ENCODE assay signal across 8 mouse cellular contexts in genomic region chr2:12033518-12034322, GRCm38 (mm10).
A peak's percentile ranks its signal among the peaks of the same experiment; 100 is the strongest.
DNase-seq lines count a peak whose midpoint lies in the region; ATAC-seq and TF ChIP-seq lines count a peak whose summit lies in the region.

No protein-coding gene starts in this region.

- no peak overlapping the region for H3K4me2 ChIP-seq in midbrain, postnatal 0 days (ENCODE audit: low read depth, low read length, poor library complexity, severe bottlenecking)
- H3K4me2 ChIP-seq in midbrain, embryonic 14.5 days (ENCODE audit: low read length): no peak overlapping the region
- peak overlapping the region; percentile 30; the same call in 1 of the 2 replicates for H3K4me2 ChIP-seq in intestine, embryonic 14.5 days (ENCODE audit: low read length)
- no peak overlapping the region for H3K4me2 ChIP-seq in liver, embryonic 13.5 days

- H3K4me3 ChIP-seq in midbrain, postnatal 0 days (ENCODE audit: low read depth, low read length): no peak overlapping the region
- no peak overlapping the region for H3K4me3 ChIP-seq in midbrain, embryonic 14.5 days (replicated peaks; ENCODE audit: low read depth, low read length)
- no peak overlapping the region for H3K4me3 ChIP-seq in intestine, embryonic 14.5 days (ENCODE audit: low read depth, low read length)
- no peak overlapping the region for H3K4me3 ChIP-seq in liver, embryonic 13.5 days (replicated peaks)
- no peak overlapping the region for H3K4me3 ChIP-seq in layer of hippocampus, adult 2 months

- no peaks in the 10 kb centered on the region for H3K4me1 ChIP-seq in midbrain, postnatal 0 days (ENCODE audit: insufficient read depth, low read length)
- no peaks in the 10 kb centered on the region for H3K4me1 ChIP-seq in midbrain, embryonic 14.5 days (ENCODE audit: control insufficient read depth, insufficient read depth, low read length)
- no peaks in the 10 kb centered on the region; the same call in 1 of the 2 replicates for H3K4me1 ChIP-seq in intestine, embryonic 14.5 days (replicated peaks; ENCODE audit: control insufficient read depth, insufficient read depth, low read length)
- H3K4me1 ChIP-seq in liver, embryonic 13.5 days (replicated peaks): no peaks in the 10 kb centered on the region

- H3K9ac ChIP-seq in midbrain, postnatal 0 days (replicated peaks; ENCODE audit: low read length, poor library complexity, severe bottlenecking): no peak overlapping the region
- no peak overlapping the region for H3K9ac ChIP-seq in midbrain, embryonic 14.5 days (replicated peaks; ENCODE audit: low read length)
- H3K9ac ChIP-seq in intestine, embryonic 14.5 days (ENCODE audit: low read length): no peak overlapping the region
- H3K9ac ChIP-seq in liver, embryonic 13.5 days: no peak overlapping the region

- TF ChIP-seq CTCF in midbrain, postnatal 0 days (IDR thresholded peaks at IDR 0.05): no peak
- no peak for TF ChIP-seq CTCF in layer of hippocampus, adult 2 months (conservative IDR thresholded peaks at IDR 0.05)

- H3K9me3 ChIP-seq in midbrain, postnatal 0 days (ENCODE audit: low read length): no peaks in the 10 kb centered on the region
- H3K9me3 ChIP-seq in midbrain, embryonic 14.5 days (ENCODE audit: control insufficient read depth, low read length): no peaks in the 10 kb centered on the region
- H3K9me3 ChIP-seq in intestine, embryonic 14.5 days (ENCODE audit: control insufficient read depth, low read length): no peaks in the 10 kb centered on the region
- H3K9me3 ChIP-seq in liver, embryonic 13.5 days (replicated peaks): no peaks in the 10 kb centered on the region

- H3K36me3 ChIP-seq in midbrain, postnatal 0 days (ENCODE audit: insufficient read depth, low read length): no peaks in the 10 kb centered on the region
- H3K36me3 ChIP-seq in midbrain, embryonic 14.5 days (ENCODE audit: control insufficient read depth, insufficient read depth, low read length): no peaks in the 10 kb centered on the region
- no peaks in the 10 kb centered on the region for H3K36me3 ChIP-seq in intestine, embryonic 14.5 days (ENCODE audit: control insufficient read depth, insufficient read depth, low read length)
- no peaks in the 10 kb centered on the region for H3K36me3 ChIP-seq in liver, embryonic 13.5 days

- 65% methylated on average over 11 of the region's 11 CpGs for WGBS in midbrain, postnatal 0 days
- 72% methylated on average over 11 of the region's 11 CpGs for WGBS in midbrain, embryonic 14.5 days
- WGBS in intestine, embryonic 14.5 days: 54% methylated on average over 11 of the region's 11 CpGs
- WGBS in liver, embryonic 13.5 days (ENCODE audit: insufficient replicate concordance): 35% methylated on average over 11 of the region's 11 CpGs

- peak; percentile 16 for DNase-seq in midbrain, postnatal 0 days (ENCODE audit: low spot score)
- no peak for DNase-seq in midbrain, embryonic 14.5 days
- no peak for DNase-seq in intestine, embryonic 14.5 days (ENCODE audit: low spot score)
- DNase-seq in liver, embryonic 13.5 days: no peak
- no peak for DNase-seq in frontal cortex, postnatal 25 days (ENCODE audit: low spot score in 2 of 2)
- DNase-seq in gastrocnemius, postnatal 14 days: no peak
- DNase-seq in cerebellum, adult 11 months: no peak
- no peak for DNase-seq in layer of hippocampus, adult 2 months (ENCODE audit: low spot score in 2 of 2)

- intact Hi-C loops in gastrocnemius, postnatal 14 days (cut with DNase I; ENCODE audit: low total_unique reads): no loop called here

- ATAC-seq in midbrain, postnatal 0 days (ENCODE audit: low FRiP score): no peak
- ATAC-seq in midbrain, embryonic 14.5 days (ENCODE audit: low FRiP score, low TSS enrichment): no peak
- no peak for ATAC-seq in intestine, embryonic 14.5 days (replicated peaks; ENCODE audit: low FRiP score, low TSS enrichment, low read depth)
- peak; percentile 59 for ATAC-seq in liver, embryonic 13.5 days (ENCODE audit: low read depth)

- no peak overlapping the region for H3K27ac ChIP-seq in midbrain, postnatal 0 days (ENCODE audit: low read depth, low read length)
- no peak overlapping the region for H3K27ac ChIP-seq in midbrain, embryonic 14.5 days (replicated peaks; ENCODE audit: low read depth, low read length)
- H3K27ac ChIP-seq in intestine, embryonic 14.5 days (ENCODE audit: low read depth): peak overlapping the region; percentile 67; the same call in 1 of the 2 replicates
- H3K27ac ChIP-seq in liver, embryonic 13.5 days: no peak overlapping the region; the same call in 1 of the 2 replicates
- H3K27ac ChIP-seq in layer of hippocampus, adult 2 months: no peak overlapping the region

- H3K27me3 ChIP-seq in midbrain, postnatal 0 days (ENCODE audit: insufficient read depth, low read length): no peaks in the 10 kb centered on the region
- no peaks in the 10 kb centered on the region for H3K27me3 ChIP-seq in midbrain, embryonic 14.5 days (ENCODE audit: control insufficient read depth, insufficient read depth, low read length)
- no peaks in the 10 kb centered on the region for H3K27me3 ChIP-seq in intestine, embryonic 14.5 days (replicated peaks; ENCODE audit: control insufficient read depth, insufficient read depth, low read length)
- H3K27me3 ChIP-seq in liver, embryonic 13.5 days: no peaks in the 10 kb centered on the region
